Mouse (Mus musculus) G1E (cell line): ENCODE data around the gene Gm9803.

Experiments used
- CTCF ChIP-seq: IDR thresholded peaks from 2 replicates; pipeline ENCODE4 v1.5.1; 2012; ENCODE audit warnings: low read depth, low read length, inconsistent platforms, mixed read lengths
- GATA1 ChIP-seq: IDR thresholded peaks from 2 replicates; pipeline ENCODE4 v1.6.1; 2012; ENCODE audit warnings: borderline replicate concordance, low read length, inconsistent platforms, mixed read lengths
- POLR2AphosphoS5 ChIP-seq: IDR thresholded peaks from 2 replicates; pipeline ENCODE4 v1.6.1; 2012; ENCODE audit warnings: low read depth, low read length, inconsistent platforms; ENCODE audit not compliant: insufficient replicate concordance
- TAL1 ChIP-seq: conservative IDR thresholded peaks from 2 replicates; pipeline ENCODE4 v1.6.1; 2012; ENCODE audit warnings: low read depth, low read length, inconsistent platforms, mixed read lengths

DNA sequence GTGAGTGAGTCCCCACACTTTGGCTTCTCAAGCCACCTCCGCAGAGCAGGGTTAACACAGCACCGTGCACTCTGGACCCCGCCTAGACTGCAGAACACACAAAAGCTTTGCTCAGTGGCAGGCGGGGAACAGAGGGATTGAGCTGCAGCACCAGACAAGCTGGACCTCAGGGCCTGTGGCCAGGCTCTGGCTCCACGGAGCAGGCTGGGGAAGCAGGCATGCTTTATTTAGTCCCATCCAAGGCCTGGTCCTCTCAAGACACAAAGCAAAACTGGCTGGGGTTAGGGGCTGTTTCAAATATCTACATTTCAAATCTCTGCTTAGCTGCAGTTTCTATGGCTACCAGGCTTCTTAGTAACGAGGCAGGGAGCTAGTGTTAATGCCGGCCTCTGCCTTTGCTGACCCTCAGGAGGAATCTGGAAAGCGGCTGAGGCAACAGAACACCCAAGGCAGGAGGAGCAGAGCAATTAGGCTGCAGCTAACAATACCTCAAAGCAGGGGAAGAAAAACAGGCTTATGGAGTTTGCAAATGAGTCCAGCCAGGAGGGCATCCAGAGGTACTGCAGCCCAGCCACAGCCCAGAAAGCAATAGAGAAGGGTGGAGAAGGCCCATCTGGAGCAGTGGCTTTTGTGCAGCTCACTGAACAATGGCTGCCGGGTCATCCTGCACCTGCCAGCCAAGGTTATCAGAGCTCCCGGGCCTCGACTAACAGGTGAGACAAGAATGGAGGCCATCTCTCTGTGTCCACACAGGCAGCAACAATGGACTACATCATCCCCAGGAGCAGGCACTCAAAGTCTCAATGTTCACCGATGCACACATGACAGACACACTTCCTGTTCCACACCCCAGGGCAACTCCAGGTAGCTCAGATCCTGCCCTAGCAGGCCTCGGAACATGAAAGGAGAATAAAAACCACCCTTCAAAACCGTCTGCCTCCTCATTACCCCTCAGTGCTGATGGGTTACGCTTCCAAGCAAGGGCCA is 3.7 kb downstream of the Gm9803 start:
- TF ChIP-seq CTCF, result no peak
- TF ChIP-seq GATA1, result no peak
- TF ChIP-seq POLR2AphosphoS5, result no peak
- no peak for TF ChIP-seq TAL1
